Mouse (Mus musculus): ENCODE measurements around the gene Olfr1420. TPM values are rescaled to one million over a fixed set of nuclear protein-coding genes. Genes with fewer than 3 reads are reported as not detected.
"Not testable (repeated sequence)": the region's sequence is repeated elsewhere in the genome, so short reads cannot be mapped to it uniquely, and the experiment has no call there.

Olfr1420 gene
- not detected for total RNA-seq (2021)
- long read RNA-seq, experiment 1 = 0 reads
- long read RNA-seq, experiment 2 = 0 reads

DNA sequence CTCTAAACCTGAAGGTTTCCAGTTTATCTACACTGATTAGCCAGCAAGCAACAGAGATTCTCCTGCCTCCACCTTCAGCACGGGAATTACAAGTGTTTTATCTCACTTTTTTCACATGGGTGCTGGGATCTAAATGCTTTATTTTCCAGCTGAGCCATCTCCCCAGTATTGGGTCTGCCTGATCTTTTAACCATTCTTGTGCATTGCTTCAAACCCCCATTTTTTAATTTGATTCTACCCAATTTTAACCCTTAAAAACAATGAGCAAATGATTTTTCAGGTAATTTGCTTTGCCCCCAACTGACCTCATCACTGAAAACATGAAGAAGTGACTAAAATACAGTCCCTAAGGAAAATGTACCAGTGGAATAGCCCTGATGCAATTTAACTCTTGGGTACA lies at the start of gene Olfr1420:
Gene Olfr1420, plus strand, starts transcription at position 301 of the 400 bp plus-strand sequence.
- no peak for DNase-seq

DNA sequence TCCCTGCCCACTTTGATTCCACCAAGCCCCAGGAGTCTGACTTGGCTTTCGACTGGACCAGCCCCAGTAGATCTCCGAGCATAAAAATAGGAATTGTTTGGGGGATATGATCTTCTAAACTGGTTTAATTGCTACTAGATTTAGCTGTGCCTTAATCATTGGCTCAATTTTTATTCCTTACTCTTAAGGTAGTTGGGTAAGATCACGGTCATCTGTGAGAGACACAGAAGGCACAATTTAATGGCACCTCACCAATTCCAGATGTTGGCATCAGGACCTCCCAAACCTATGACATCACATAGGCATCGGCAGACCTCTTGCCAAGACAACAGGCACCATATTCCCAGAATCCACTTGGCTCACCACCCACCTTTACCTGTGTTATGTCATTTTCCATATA lies 47.2 kb upstream of the Olfr1420 start, which contains the start of gene Olfr1417:
Gene Olfr1417, minus strand, starts transcription at position 101 of the 400 bp plus-strand sequence.
- DNase-seq = no peak

DNA sequence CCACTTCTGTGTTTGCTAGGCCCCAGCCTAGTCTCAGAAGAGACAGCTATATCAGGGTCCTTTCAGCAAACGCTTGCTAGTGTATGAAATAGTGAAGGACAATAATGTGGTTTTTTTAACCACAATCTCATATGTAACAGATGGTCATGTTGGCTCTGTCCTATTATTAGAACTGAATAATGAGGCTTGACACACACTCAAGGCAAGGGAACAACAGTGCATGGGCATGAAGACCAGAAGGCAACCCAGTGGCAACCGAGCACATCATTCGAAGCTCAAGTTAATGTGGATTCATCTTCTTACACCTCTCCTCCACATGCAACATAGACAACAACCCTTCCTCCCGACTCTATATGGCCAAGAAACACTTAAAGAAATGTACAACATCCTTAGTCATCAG lies 40.0 kb upstream of the Olfr1420 start:
- DNase-seq = no peak

DNA sequence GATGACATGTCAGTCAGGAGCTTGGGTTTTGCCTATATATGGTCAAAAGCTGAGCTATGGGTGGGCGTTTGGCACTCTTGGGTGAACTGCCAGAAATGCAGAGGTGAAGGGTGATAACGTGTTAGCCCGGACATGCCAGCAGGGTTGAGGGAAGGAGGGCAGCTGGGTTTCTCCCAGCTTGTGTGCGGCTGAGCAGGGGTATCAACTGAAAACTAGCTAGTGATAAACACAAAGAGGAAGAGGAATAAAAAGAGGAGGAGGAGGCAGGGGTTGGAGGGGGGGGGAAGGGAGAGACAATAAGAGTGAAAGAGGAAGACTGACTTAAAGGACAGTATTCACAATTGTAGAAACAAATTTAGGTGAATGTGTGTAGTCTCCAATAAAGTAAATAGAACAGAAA lies 33.7 kb upstream of the Olfr1420 start:
- no peak for DNase-seq

DNA sequence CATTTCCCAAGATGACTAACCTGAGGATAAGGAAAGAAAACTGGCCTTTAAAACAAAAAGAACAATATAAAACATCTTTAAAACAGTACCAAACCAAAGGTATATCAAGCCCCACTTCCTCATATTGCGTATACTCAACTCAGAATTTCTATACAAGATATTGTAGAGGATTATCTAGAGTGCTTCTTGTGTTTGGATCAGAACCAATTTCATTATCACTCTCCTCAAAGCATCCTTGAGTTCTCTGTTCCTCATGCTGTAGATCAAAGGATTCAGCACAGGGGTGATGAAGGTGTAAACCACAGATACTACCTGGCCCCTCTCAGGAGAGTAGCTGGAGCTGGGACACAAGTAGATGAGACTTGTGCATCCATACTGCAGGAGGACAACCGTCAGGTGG lies 31.5 kb upstream of the Olfr1420 start:
- DNase-seq = no peak

DNA sequence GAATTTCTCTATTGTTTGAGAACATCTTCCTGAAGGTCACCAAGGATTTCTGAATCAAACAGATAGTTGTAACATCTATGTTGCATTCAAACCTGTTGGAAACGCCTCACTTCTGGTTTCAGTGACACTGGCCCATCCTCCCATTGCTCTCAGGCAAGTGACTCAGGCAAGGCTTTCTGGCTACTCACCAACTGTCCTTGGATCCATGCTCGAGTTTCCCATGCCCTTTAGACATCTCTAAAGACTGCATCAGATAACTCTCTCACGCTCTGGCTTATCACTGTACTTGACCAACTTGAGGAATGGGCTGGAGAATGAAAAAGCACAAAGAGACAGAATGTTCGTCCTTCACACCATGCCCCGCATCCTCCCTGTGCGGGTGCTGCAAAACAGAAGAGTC lies 29.9 kb upstream of the Olfr1420 start:
- DNase-seq = peak; percentile 64

DNA sequence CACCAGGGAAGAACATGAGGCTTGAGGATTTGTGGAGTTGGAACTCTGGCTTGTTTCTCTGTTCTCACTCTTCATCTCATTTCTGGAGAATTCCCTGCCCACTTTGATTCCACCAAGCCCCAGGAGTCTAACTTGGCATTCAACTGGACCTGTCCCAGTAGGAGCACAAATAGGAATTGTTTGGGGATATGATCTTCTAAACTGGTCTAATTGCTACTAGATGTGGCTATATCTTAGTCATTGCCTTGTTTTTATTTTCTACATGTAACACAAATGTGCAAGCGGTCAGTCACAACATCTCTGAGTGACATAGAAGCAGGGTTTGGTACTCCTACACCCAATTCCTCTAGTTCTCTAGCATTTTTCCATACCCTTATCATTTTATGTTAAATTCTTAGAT lies 25.4 kb upstream of the Olfr1420 start, which contains the start of gene Olfr1418:
Gene Olfr1418, minus strand, starts transcription at position 101 of the 400 bp plus-strand sequence.
- no peak for DNase-seq

DNA sequence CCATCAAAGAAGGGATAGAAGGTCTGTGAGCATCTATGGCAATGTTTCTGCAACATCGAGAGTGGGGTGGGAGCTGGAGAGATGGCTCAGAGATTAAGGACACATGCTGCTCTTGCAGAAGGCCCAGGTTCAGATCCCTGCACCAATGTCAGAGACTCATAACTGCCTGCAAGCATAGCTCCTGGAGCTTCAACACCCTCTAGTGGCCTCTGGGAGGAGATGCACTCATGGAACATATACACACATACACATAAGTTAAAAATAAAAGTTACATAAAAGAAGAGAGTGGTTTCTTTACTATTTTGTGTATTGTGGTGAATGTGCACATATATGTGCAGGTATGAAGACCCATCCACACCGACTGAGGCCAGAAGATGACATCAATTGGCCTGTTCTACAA lies 18.5 kb upstream of the Olfr1420 start:
- no peak for DNase-seq

DNA sequence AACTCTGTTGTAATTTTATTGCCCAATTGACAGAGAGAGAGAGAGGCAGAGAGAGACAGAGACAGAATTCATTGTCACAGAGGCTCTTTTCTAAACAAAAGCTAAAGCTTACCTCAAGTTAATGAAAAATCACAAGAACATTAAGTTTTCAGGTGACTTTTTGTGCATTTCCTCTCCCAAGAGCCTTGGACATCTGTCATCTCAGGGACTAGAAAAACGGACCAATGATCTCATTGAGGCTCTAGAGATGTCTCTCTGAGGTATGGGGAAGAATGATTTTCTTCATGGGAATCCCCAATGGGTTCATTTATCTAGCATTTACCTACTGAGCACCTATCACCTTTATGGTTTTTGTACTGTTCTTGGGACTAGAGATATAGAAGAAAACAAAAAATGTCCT lies 11.4 kb upstream of the Olfr1420 start, which contains the start of gene Olfr1419:
Gene Olfr1419, minus strand, starts transcription at position 101 of the 400 bp plus-strand sequence.
- DNase-seq = no peak

DNA sequence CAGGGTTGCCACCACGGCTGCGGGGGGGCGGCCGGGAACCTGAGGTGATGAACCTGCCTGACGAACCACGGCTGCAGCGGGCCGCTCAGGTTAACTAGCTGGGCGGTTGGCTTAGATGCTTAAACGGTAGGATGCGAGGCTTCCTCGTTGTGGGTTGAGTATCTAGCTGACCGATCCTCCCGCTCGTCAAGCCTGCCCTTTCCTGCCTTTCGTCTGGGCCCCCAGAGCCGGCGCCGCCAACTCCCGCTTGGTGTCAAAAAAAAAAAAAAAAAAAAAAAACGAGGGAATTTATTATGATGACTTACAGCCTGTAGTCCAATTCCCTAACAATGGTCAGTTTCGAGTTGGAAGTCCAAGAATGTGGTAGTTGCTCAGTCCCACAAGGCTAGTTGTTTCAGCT lies 8.0 kb upstream of the Olfr1420 start:
- not testable (repeated sequence) for DNase-seq

DNA sequence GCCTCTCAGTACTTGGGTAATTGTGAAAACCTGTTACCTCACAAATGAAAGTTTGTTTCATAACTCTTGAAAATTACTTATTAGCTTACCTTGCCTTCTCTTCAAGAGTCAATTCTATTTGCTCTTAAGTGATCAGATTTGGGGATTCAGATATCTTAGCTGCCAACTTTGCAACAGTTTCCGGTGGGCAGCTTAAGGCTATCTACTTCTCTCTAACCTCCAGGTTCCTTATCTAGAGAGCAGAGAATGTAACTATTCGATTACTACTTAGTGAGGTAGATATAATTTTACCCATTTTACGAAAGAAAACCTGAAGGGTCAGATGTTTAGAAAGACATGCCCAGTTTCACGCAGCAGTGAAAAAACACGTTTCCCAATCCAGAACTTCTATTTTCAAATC lies 24.7 kb downstream of the Olfr1420 start:
- no peak for DNase-seq

DNA sequence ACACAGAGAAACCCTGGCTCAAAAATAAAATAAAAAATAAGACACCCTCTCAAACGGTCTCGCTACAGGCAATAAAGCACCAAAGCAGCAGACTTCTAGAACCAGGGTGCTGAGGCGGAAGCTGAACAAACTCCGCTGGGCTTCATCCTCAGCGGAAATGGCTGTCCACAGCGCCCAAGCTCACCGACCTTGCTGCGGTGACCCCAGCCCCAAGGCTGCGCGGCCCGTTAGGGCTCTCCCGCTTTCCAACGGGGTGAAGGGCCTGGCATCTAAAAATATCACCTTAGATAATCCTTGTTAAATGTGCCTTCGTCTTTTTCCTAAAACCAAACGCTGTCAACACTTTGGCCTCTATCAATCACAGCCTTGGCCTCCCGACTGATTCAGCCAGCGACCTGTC lies 25.2 kb downstream of the Olfr1420 start:
- DNase-seq = peak; percentile 57

DNA sequence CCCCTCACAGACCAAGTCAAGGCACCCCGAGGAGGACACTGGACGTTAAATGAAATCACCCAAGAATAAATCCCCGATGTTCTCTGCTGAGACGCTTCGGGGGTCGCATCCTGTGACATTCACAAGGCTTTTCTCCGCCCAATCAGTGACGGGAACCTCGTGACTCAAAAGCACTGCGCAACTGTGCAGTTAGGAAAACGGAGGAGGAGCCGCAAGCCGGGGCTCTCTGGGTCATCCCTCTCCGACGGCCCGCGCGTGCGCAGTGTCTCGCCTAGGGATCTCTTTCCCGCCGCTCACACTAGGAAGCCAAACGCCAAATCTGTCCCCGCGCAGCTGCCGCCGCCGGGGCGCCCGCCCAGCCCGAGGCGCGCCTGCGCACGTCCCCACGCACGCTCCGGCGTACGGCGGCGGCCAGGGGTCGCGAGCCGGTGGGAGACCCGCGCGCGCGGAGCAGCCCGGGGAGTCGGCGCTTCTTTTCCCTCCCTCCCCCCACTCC lies 25.7 kb downstream of the Olfr1420 start, which contains the start of gene Patl1:
Gene Patl1, plus strand, starts transcription at position 363 of the 496 bp plus-strand sequence.
- peak; percentile 98 for DNase-seq

DNA sequence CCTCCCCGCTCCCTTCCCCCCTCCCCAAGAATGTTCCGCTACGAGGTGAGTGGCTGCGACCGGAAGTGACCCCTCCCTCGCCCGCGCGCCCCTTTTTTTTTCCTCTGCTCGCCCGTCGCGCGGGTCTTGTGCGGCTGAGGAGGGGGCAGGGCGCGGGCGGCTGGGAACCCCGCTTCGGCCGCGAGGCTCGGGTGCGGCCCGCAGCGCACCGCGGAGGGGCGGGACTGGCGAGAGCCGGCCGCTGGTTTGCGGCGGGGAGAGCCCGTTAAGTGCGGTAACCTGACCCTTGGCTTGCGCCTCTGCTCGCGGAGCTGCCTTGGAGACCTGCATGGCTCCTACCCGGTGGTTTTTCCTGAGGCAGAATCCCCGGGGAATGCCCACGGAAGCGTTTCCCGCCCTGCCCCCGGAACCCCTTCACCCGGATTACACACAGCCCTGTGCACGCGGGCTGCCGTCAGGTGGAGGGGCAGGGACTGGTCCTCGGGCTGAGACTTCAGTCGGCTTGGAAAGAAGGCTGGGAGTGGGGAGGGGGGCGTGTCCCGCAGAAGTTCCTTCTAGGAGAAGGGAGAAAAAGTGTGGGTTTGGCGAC lies 26.3 kb downstream of the Olfr1420 start:
- DNase-seq = peak; percentile 78

DNA sequence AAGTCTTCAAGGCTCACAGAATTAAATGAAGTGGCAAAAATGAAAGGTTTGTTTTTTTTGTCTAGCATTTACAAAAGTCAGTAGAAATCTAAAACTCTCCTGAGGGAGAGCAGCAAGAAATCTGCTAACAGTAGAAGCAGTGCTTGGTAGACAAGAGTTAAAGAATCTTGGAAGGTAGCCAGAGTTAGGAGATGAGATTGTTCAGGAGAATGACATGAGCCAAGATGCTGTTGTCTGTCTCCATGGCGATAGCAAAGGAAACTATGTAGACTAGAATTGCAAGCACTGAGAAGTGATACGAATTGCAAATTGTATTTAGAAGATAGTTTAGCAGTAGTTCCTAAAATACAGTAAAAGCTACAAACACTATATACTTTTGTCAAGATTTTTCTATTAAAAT lies 29.4 kb downstream of the Olfr1420 start:
- DNase-seq = no peak

DNA sequence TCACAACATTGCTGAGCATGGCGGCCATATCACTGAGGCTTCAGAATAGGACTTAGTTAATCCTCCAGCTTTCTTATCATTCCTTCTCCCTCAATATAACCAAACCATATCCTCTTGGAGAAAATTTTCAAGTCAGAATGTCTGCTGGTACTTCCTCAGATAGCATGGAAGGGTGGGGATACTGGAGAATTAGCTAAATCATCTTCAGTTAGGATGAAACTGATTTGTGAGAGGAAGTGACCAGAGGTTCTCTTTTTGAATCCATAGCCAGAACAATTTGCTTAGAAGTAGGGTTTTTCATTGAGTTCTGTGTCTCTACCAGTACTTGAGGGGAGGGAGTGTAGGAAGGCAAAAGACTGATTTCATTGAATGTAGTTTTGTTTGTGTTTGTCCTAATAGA lies 35.7 kb downstream of the Olfr1420 start:
- DNase-seq = no peak

DNA sequence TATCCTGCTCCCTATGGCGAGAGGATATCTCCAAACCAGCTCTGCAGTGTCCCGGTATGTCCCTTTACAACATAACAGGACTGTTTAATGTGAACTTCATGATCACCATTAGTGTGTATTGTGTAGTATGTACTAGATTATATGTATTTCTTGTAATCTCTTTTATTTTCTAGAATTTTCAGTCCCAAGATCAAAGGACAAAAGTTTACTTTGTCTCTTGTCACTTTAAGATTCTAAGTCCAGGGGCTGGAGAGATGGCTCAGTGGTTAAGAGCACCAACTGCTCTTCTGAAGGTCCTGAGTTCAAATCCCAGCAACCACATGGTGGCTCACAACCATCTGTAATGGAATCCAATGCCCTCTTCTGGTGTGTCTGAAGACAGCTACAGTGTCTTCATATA lies 36.1 kb downstream of the Olfr1420 start:
- not testable (repeated sequence) for DNase-seq

DNA sequence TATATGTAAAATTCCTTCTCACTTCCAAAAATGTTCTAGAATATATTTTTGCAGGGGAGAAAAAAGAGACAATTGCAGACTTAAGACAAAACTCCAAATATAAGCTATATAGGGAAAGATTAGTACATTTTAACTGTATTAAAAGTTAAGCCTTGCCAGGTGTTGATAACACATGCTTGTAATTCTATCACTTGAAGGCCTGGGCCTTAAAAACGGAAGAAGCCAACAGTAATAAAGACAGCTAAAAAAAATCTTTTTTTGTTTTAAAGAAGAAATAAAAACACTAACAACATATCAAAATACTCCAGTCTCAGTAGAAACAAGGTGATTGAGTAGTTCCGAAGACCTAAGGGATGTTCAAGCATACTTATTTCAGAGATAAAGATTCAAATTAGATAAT lies 40.0 kb downstream of the Olfr1420 start:
- no peak for DNase-seq

DNA sequence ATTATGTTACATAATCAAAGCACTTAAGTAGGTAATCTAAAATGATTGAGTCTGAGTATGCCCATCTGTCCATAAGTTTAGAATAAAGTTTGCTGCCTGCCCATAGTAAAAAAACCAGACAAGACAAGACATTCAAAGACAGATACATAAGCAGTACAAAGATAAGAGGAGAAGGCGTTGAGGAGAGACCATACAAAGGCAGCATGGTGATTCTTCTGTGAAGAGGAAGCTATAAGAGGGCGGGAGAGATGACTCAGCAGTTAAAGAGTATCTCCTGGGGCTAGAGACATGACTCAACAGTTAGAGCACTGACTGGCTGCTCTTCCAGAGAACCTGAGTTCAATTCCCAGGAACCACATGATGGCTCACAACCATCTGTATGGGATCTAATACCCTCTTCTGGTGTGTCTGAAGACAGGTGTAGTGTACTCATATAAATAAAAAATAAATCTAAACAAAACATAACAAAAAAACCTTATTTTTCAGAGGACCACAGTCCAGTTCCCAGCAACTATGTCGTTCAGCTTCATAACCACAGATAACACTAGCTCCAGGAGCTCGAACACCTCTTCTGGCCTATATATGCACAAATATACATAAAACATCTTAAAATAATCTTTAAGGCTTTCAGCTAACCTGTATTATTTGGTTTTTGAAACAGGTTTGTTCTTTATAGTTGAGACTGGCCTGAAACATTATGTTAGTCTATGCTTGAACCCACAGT lies 41.8 kb downstream of the Olfr1420 start:
- DNase-seq = no peak

DNA sequence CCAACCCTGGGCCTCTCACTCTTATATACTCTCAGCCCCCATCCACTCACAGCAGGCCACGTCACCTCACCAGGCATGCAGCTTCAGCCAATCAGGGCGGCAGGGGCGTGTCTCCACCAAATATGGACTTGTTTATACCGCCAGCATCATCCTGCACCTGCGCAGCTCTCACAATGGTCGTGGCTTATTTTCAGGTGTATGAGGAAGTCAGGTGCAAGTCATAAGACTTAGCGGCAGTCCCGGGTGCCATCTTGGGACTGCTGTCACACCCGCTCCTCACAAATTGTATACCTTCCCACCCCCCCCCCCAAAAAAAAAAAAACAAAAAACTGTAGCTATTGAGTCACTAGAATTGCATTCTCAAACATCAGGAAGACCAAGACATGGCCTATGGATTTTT lies 60.1 kb downstream of the Olfr1420 start:
- not testable (repeated sequence) for DNase-seq

Data from adrenal gland, postnatal 10 days (tissue).